Mouse (Mus musculus): ENCODE data around the gene Itpr3.

Gene Itpr3

DNA sequence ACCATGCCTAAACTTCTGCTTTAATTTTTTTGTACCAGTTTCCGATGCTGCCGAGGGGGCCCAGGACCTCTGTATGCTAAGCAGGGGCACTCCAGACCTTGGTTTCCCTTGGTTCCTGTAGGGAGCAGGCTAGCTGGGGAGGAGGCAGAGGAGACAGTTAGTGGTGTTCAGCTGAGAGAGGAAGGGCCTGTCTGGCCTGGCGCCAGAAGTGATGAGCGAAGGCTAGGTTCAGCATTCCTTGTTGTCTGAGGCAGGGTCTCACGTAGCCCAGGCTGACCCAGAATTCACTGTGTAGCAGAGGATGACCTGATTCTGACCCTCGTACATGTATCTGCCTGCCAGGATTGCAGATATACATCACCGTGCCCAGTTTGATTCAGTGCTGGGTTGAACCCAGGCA is 13.8 kb downstream of the Itpr3 start:
- DNase-seq (ENCODE audit: low read depth, low spot score) = no peak

GRCm38 (mm10) chr17:27071630-27072029 is 14.5 kb downstream of the Itpr3 start:
- DNase-seq (ENCODE audit: low read depth, low spot score) = no peak

- no peak for DNase-seq (ENCODE audit: low read depth, low spot score)
These were observed 15.3 kb downstream of the Itpr3 start for GRCm38 (mm10) chr17:27072363-27072762.

- no peak for DNase-seq (ENCODE audit: low read depth, low spot score)
These were observed 16.0 kb downstream of the Itpr3 start for GRCm38 (mm10) chr17:27073126-27073525.

GRCm38 (mm10) chr17:27073778-27074177 is 16.7 kb downstream of the Itpr3 start:
- DNase-seq (ENCODE audit: low read depth, low spot score) = no peak

GRCm38 (mm10) chr17:27074236-27074635 is 17.1 kb downstream of the Itpr3 start:
- DNase-seq (ENCODE audit: low read depth, low spot score) = no peak

DNA sequence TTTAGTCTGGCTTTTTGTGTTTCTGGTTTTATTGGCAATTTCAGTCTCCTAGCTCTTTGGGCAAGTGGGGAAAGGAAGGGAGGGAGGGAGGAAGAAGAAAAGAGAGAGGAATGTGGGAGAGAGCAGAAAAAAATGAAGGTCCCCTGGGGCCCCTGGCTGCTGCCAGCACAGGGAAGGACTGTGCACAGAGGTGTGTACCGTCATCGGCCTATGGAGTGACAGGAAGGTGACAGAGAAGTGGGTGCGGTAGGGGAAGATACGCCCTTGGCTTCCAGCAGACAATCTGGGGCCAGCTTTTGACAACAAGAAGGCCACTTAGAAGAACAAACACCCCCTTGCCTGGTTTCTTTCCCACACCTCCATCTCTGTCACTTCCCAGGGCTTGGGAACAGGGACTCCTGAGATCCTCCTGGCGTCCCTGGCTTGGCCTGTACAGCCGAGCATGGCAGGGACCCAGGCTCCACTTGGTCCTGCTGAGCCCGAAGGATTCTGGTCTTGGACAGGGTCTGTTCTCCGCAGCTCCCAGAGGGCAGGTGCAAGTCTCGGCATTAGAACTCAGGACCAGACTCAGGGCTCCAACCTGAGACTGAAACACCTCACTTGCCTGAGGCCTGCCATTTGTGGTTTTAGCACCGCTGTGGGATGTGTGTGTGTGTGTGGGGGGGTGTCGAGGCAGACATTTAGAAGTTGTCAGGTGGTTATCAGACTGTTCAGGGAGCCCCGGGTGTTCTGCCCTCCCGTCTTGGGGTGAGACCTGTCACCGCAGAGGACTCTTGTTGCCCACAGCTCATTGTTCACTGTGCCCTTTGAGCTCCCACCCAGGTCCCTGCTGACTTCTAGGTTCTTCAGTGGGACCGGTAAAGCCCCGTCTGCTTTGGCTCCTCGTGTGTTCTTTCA is 18.0 kb downstream of the Itpr3 start:
- DNase-seq (ENCODE audit: low read depth, low spot score) = no peak

- no peak for DNase-seq (ENCODE audit: low read depth, low spot score)
These were observed 20.0 kb downstream of the Itpr3 start for GRCm38 (mm10) chr17:27077133-27077532.

DNA sequence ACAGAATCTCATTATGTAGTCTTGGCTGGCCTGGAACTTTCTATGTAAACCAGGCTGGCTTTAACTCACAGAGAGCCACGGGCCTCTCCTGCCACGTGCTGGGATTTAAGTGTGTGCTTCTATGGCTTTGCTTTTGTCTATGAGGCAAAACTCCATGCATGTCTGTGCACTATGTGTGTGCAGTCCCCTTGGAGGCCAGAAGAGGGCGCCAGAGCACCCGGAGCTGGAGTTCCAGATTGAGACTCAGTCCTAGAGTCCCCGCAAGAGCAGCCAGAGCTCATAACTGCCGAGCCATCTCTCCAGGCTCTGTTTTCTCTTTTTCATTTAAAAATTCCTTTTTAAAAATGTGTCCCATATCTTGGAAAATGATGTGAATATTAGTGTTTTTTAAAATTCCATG is 20.8 kb downstream of the Itpr3 start:
- DNase-seq (ENCODE audit: low read depth, low spot score) = no peak

DNA sequence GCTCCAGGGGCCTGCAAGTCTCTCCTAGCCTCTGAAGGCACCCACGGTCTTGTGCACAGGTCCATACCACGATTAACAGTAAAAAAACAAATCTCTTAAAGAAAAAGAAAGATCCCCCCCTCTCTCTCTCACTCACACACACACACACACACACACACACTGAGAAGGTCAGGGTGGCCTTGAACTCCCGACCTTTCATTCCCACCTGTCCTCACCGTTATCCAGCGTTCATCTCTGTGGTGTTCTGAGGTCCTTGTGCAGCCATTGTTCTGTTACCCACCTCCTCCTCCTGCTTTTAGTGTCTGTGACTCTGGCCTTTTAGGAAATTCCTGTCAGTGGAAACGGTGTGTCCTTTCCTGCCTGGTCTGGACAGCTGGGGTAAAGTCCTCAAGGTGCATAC is 21.4 kb downstream of the Itpr3 start:
- no peak for DNase-seq (ENCODE audit: low read depth, low spot score)

- no peak for DNase-seq (ENCODE audit: low read depth, low spot score)
These were observed 24.8 kb downstream of the Itpr3 start for GRCm38 (mm10) chr17:27081868-27082267.

DNA sequence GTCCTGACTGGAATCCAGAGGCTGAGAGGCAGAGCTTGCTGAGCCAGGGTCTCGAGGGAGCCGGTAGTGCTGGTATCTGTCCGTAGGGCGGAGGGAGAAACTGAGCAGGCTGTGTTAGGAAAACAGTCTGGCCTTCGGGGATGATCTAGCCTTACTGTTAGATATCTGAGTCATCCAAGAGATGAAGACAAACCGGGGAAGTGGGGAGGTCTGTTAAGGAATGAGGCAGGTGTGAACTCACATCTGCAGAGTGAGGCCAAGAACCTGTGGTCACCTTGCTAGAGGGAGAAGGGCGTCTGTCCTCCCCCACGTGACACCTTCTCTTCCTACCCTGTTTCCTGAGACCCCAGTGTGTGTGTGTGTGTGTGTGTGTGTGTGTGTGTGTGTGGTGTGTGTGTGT is 25.7 kb downstream of the Itpr3 start:
- no peak for DNase-seq (ENCODE audit: low read depth, low spot score)

- DNase-seq (ENCODE audit: low read depth, low spot score) = no peak
These were observed 26.5 kb downstream of the Itpr3 start for GRCm38 (mm10) chr17:27083601-27084000.

- DNase-seq (ENCODE audit: low read depth, low spot score) = peak; percentile 25
These were observed 28.6 kb downstream of the Itpr3 start for GRCm38 (mm10) chr17:27085676-27086075.

DNA sequence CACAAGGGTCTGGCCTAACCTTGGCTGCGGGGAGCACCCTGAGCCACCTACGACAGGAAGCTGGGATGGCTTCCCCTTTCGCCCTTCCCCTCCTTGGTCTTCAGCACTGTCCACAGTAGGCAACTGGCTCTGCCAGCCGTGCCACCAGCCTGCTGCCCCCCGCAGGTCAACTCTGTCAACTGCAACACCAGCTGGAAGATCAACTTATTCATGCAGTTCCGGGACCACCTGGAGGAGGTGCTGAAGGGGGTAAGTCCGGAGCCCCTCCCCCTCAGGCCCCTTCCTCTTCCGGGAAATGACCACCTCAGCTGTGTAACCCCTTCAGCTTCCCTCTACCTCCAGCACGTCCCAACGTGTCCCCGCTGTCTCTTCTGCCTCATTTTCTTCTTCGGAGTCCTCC is 30.3 kb downstream of the Itpr3 start:
- DNase-seq (ENCODE audit: low read depth, low spot score) = no peak

GRCm38 (mm10) chr17:27090068-27090467 is 33.0 kb downstream of the Itpr3 start:
- DNase-seq (ENCODE audit: low read depth, low spot score) = no peak

DNA sequence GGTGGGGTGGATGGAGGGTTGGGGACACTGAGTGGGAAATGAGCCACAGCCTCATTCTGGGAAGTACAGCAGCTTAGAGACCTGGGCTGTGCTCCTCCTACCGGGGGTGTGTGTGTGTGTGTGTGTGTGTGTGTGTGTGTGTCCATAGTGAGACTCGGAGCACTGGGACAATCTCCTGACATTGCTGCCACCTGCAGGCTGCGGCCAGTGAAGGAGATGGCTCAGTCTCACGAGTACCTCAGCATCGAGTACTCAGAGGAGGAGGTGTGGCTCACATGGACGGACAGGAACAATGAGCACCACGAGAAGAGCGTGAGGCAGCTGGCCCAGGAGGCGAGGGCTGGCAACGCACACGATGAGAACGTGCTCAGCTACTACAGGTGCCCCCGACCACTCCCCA is 38.6 kb downstream of the Itpr3 start:
- no peak for DNase-seq (ENCODE audit: low read depth, low spot score)

- no peak for DNase-seq (ENCODE audit: low read depth, low spot score)
These were observed 44.6 kb downstream of the Itpr3 start for GRCm38 (mm10) chr17:27101675-27102074.

- DNase-seq (ENCODE audit: low read depth, low spot score) = no peak
These were observed 48.8 kb downstream of the Itpr3 start for GRCm38 (mm10) chr17:27105698-27106470.

GRCm38 (mm10) chr17:27106745-27107144 is 49.6 kb downstream of the Itpr3 start:
- no peak for DNase-seq (ENCODE audit: low read depth, low spot score)

GRCm38 (mm10) chr17:27107936-27108335 is 50.8 kb downstream of the Itpr3 start:
- DNase-seq (ENCODE audit: low read depth, low spot score) = no peak

- no peak for DNase-seq (ENCODE audit: low read depth, low spot score)
These were observed 53.0 kb downstream of the Itpr3 start for GRCm38 (mm10) chr17:27110072-27110471.

Data from skeletal muscle tissue, adult 2 months (tissue).